Mouse (Mus musculus): ENCODE measurements around the gene Suds3.

Suds3 gene

DNA sequence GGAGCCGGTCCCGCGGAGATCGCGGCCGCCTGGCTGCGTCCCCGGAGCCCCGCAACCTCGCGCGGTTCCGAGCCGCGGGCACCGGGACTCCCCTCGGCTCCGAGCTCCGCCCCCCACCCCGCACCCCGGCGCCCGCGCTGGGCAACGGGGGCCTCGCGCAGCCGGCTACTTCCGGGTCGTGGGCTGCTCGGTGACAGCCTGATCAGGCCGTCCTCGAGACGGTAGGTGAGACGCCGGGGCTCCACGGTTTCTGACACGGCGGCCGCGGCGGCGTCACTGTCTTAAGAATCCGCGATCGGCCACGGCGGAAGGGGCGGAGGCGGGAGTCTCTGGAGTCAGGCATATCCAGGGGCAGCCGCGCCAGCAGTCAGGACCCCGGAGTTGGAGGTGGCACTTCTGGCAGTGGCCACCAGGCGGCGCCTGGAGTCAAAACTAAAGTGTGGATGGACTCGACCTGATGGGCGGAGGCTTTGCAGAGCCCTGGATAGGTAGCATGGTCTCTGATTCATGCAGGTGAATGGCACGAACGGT is at the start of gene Suds3:
Gene Suds3, minus strand, starts transcription at position 278 of the 531 bp plus-strand sequence.
- DNase-seq (ENCODE audit: extremely low read depth, low read depth) = no peak

DNA sequence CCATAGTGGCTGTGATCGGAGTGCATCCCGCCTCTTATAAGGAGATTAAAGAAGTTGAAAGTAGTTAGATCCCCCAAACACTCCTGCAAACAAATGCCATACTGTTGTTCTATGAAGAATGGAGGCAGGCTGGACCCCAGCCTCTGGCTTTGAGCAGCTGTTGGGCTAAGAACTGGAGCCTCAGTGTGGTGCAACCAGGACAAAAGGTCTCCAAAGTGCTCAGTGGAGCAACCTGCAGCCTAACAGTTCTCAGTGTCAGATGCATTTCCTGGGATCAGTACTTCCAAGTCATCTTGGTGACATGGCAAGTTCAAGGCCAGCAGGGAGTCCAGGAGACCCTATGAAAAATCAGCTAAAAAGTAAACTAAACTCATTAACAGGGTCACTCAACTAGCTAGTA is 49.0 kb upstream of the Suds3 start:
- no peak for DNase-seq (ENCODE audit: extremely low read depth, low read depth)

DNA sequence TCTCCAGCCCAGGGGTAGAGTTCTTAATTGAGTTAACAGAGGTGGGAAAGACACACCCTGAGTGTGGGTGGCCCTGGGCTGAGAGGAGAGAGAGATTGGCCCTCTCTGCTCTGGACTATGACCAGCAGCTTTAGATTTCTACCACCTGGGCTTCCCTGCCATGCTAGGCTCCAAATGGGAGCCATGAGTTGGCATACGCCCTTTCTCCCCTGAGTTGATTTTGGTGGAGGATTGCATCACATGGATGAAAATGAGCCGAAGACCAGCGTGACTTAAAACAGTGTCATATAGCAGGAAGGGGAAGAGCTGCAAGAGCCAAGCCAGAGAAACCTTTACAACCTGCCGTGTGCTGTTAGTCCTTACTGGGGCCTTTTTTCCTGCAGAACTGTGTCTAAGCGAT is 48.6 kb upstream of the Suds3 start:
- no peak for DNase-seq (ENCODE audit: extremely low read depth, low read depth)

DNA sequence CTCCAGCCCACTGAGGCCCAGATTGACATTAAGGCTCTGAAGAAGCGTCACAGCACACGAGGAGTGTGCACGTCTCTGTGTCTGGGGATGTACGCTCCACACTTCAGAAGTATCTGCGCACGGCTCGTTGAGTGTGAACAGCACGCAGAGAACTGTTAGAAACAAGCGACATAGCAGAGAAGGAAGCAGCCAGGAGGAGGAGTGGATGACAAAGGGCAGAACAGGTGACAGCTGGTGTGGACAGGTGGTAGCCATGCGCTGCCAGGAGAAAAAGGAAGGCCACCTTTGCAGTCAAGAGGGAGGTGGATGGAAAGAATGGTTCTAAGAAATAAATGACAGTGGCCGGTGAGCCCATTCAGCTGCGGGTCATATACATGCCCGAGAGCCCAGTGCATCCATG is 47.9 kb upstream of the Suds3 start:
- no peak for DNase-seq (ENCODE audit: extremely low read depth, low read depth)

DNA sequence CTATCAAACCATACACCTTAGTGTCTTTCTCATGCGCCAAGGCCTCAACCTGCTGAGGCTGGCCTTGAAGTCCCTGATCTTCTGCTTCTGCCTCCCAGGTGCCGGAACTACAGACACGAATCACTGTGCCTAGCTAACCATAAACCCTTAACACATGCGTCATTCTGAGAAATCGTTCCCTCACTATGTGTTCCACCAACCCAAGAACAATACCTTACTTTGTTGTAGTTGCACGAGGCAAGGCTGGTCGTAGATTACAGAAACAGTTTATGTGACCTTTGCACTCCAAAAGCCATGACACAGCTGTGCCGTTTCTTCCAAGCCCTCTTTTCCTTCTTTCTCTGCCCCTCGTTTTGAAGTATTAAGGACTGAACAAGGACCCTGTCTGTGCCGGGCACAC is 44.6 kb upstream of the Suds3 start:
- DNase-seq (ENCODE audit: extremely low read depth, low read depth) = no peak

DNA sequence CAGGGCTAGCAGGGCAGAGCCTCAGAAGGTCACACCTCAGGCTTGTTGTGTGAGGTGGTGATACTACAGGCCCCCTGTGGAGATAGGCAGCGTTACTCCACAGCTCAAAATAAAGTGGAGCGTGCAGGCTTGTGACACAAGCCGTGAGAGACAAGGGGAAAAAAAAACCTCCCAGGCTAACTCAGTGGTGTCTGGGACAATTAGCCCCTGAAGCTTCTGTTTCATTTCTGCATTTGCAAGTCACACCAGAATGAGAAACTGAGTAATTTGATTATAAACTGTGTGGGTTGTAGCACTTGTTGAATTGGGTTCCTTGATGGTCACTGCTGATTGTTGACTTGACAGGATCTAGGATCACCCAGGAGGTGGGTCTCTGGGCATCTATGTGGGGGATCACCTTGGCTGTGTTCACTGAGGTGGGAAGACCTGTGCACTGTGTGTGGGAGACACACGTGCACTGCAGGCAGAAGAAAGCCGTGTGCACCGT is 43.9 kb upstream of the Suds3 start:
- DNase-seq (ENCODE audit: extremely low read depth, low read depth) = no peak

DNA sequence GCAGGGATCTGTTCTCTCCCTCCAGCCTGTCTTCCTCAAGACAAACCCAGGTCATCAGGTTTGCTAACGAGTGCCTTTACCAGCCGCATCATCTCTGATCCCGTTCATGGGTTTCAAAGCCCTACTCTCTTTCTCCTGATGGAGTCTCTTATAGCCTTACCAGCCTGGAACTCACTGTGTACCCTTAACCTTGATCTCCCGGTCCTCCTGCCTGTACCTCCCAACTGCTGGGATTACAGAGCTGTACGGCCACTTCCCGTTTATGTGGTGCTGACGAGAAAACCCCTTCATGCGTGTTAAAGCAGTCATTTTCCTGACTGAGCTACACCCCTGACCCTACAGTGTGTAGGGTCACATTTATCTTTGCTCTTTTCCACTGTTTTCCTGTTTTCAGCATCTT is 43.4 kb upstream of the Suds3 start:
- no peak for DNase-seq (ENCODE audit: extremely low read depth, low read depth)

DNA sequence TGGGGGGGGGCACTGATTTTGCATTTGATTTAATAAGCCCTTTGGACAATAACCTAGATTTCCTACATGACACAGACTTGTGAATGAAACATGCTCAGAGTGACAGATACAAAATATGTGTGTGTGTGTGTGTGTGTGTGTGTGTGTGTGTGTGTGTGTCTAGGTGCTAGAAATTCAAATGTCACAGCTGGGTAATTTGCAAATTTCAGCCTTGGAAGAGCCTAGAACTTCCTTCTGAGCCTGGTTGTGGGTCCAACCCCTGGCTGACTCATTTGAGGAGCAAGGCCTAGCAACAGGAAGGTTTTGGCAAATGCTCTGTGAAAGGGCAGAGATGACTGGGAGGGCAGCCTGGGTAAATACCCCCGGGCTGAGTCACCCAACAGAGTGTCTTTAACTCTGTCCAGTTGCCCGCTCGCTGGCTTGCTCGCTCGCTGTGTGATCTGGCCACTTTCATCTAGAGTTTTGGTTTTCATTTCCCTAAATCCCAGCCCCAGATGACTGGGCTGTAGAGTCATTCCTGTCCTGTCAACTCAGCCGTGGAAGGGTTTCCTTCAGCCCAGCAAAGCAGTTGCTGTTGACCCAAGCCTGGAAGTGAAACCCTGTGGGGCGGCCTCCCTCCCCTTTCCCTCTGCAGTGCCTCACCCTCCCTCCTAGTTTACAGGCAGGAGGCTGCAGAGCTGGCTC is 42.6 kb upstream of the Suds3 start:
- no peak for DNase-seq (ENCODE audit: extremely low read depth, low read depth)

DNA sequence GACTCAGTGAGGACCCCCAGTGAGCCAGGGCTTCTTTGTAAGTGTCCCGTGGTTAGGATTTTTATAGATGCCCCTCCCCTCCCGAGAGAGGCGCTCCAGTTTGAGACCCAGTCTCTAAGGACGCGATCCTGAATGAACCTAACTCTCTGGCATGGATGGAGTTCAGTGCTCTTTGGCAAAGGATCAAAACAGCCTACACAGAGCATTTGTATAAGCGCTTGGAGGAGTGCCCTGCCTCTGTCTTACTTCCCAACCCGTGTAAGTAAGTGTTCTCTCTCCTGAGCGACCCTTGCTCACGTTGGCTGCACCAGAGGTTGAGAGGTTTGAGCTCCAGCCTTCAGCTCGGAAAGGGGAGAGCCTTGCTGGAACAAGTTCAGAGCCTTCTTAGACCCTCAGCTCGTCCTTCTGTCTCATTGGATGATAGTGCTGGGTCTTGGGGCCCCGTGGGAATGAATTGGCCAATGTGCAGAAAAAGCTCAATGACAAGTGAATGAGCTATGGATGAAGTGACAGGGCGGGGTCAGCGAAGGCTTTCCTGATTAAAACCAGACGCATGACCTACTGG is 37.7 kb upstream of the Suds3 start:
- DNase-seq (ENCODE audit: extremely low read depth, low read depth) = no peak

DNA sequence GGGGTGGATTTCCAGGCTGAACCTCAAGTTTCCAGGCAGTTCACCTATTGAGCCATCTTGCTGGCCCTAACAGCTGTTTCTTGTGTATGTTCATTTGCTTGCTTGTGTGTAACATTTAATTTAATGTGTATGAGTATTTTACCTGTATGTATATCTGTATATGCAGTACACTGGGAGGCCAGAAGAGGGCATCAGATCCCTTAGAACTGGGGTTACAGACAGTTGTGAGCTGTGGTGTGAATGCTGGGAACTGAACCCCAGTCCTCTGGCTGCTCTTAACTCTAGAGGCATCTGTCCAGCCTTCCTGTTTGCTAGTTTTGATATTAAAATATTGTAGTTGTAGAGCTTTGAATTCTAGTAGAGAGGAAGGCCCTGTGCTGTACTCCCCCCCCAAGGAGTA is 37.0 kb upstream of the Suds3 start:
- no peak for DNase-seq (ENCODE audit: extremely low read depth, low read depth)

DNA sequence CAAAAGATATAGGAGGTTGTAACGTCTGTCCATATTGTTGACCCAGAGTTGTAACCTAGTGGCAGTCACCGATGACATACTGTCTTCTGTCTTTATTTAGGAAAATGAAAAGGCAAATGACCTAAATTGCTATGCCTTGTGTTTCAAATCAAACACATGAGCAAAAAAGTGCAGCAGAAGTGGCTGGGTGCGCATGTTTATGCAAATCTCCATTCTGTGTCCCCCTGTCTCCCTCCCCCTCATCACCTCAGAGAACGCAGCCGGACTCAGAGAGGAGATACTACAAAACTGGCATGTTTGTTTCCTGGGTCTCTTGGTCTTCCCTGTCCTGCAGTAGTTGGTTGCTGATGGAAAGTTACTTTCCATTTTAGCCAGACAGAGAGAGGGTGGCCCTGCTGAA is 34.2 kb upstream of the Suds3 start:
- DNase-seq (ENCODE audit: extremely low read depth, low read depth) = no peak

DNA sequence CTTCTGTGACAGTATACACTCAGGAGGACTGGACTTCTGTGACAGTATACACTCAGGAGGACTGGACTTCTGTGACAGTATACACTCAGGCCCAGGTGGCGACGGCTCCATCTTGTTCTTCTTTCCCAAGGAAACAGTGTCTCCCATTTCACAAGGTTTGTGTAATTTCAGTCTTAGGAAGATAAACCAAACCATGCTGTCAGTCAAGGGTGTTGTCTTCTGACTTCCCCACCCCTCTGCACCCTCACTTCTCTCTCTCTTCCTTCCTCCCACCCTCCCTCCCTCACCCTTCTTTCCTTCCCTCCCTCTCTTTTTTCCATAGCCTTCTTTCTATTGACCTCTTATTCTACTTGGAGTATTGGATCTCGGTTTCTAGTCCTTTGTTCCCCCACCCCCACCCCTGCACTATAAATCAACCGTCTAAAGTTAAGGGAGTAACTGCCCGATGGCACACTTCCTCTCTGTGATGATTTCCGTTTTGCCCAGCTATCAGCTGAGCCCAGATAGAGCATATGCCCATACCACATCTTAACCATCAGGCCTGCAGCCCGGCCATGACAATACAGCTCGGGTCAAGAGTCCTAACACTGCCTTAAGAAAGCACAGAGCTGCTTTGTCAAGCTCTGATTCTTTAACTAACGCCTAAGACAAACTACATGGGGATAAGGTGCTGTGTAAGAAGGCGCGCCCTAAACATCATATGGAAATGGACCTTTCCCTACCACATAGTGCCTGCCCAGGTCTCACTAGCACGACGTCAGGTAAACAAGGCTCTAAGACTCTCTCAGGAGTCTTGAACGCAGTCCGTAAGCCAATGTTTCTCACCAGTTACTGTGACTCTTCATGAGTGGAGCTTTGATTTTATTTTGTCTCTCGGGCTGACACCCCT is 33.4 kb upstream of the Suds3 start:
- DNase-seq (ENCODE audit: extremely low read depth, low read depth) = peak; percentile 60

DNA sequence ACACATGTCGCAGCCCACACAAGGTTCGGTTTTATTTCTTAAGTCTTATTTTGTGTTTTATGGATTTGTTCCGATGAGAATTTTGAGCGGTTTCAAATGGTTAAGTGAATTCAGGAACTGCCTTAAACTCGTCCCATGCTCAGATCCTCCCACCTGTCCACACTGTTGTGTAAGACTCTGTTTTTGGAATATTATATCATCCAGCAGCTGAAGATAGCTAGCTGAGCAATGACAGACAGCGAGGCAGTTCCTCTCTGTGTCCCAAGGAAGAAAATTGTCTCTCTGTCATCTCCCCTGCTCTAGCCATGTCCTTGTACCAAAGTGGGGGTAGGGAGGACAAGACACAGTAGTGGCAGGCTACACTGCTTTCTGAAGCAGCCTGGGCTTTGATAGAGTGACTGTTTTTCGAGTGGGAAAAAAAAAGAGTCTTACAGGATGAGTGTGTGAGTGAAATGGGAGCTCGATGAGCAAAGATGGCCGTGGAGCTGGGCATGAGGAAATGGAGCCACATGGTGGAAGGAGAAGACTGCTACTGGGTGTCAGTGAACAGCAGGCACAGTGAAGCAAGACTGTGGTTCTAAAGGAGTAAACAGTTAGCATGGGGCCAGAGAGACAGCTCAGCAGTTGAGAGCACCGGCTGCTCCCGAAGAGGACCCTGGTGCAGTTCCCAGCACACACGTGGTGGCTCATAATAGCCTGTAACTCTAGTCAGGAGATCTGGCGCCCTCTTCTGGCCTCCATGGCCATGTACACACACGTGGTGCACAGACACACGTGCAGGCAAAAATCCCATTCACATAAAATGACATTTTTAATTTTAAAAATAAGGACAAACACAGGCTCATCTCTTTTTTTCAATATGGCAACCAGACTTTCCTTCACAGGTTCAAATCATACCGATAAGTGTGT is 31.5 kb upstream of the Suds3 start:
- no peak for DNase-seq (ENCODE audit: extremely low read depth, low read depth)

DNA sequence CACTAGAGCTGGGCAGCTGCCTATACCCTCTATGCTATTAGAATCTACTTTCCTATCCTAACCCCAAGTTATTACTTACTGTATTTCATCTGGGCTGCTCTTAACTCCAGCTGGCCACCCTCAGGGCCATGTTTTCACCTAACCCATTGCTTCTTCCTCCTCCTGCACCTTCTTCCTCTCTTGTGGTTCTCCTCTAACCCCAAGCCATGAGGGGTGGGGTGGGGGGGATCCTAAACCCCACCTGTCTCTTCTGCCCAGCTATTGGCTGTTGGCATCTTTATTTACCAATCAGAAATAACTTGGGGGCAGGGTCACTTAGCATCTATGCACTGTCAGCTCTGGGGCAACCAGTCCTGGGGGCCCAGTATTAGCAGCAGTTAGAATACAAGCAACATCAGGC is 30.3 kb upstream of the Suds3 start:
- DNase-seq (ENCODE audit: extremely low read depth, low read depth) = no peak

DNA sequence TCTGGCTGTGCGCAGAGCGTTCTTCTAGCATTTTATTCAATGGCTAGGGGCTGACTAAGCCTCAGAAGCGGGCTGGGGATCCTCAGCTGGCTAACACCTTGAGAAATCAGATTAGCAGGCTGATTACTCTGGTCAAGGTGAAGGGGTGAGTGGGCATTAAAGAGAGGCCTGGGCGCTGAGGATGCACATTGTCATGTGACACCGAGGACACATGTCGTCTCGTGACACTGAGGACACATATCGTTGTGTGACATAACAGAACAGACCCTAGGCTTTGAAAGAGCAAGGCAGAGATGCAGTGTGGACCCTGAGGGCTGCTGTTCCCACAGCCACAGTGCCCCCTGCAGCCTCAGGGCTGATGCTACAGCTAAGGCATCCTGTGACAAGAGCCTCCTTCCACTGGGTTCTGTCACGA is 27.8 kb upstream of the Suds3 start:
- no peak for DNase-seq (ENCODE audit: extremely low read depth, low read depth)

DNA sequence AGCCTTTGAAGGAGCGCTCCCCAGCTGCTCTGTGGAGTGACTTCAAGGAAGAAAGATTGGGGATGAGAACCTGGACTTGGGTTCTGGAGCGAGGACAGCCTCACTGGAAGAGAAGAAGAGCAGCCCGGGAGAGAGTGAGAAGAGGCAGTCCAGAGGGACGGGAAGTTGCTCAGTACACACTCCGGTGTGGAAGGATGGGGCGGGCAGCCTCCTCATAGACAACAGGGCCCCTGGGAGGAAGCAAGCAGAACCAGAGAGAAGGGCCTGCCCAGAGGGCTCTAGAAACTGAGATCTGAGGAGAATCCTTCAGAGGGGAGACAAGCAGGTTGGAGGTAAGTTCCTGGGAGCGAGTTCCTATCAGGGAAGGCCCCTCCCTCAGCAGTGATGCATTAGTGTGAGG is 24.5 kb upstream of the Suds3 start:
- no peak for DNase-seq (ENCODE audit: extremely low read depth, low read depth)

DNA sequence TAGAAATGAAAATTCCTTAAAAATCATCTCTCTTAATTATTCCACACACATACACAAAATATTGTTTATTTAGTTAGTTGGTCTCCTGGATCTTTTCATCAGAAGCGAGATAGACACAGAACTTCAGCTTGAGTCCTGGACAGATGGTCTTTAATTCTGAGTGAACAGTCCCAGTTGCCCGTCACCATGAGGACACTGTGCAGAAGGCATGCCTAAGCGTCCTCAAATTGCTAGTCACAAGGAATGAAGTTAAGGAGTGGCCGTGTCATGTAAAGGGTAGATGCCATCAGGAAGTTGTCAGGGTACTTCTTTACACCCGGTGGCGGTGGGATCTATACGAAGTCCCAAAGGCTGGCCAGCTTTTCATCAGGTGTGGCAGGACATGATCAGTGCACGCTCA is 23.9 kb upstream of the Suds3 start:
- no peak for DNase-seq (ENCODE audit: extremely low read depth, low read depth)

DNA sequence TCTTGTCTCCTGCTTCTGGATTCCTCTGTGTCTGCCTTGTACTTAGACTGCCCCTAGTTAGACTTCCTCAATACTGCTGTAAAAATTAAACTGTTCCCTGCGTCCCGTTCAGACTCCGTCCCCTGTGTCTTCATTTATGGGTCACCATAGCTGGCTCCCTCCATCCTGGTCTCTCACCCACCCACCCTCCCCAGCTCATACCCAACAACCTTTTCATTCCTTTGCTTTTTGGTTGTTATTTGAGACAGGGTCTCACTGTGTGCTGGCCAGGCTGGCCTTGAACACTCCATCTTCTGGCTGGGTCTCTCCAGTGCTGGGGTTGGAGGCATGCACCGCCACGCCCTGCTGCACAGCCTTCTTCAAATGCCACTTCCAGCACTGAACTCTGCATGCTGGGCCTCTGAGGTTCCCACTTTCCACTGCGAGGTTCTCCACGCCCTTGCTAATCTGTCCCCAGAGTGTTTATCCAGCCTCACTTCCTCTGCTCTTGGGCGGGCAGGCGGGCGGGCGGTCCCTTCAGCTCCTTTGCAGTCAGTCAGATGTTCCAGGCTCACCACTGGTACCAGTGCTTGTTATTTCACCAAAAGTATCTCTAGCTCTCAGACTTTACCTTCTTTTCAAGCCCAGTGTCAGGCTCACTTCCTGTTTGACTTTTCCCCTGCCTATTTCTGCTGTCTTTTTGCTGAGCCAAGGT is 22.5 kb upstream of the Suds3 start:
- peak; percentile 92 for DNase-seq (ENCODE audit: extremely low read depth, low read depth)

DNA sequence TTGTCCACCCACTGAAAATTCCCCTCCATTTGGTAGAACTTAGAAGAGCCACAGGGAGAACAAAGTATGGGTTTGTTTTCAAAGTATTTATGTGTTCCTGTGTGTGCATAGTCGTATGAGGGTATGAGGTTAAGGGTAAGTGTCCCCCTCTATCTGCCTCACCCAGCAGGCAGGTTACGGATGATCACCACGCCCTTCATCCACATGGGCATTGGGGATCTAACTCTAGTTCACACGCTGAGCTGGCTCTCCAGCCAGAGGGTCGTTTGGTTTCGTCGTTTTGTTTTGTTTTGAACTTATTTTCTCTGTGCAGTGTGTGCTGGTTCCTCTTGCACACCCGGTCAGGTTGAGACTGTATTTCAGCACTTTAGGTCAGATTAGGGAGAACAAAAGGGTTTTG is 21.7 kb upstream of the Suds3 start:
- DNase-seq (ENCODE audit: extremely low read depth, low read depth) = no peak

DNA sequence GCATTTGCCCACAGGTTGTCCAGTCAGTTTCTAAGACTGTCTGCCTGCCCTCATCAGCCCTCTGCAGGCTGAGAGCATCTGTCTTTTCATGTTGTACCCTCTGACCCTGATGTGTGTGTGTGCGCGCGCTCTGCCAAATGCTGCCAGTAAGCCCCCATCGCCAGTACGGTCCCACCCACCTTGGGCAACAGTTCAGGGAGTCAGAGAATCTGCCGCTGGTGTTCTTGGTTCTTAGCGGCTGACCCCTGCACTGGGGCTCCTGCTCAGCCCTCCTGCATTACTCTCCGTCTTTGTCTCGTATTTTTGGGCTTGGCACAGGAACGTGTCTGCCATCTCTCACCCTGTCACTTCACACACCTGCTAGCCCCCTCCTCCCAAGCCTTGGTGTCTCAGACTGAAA is 21.1 kb upstream of the Suds3 start:
- no peak for DNase-seq (ENCODE audit: extremely low read depth, low read depth)

DNA sequence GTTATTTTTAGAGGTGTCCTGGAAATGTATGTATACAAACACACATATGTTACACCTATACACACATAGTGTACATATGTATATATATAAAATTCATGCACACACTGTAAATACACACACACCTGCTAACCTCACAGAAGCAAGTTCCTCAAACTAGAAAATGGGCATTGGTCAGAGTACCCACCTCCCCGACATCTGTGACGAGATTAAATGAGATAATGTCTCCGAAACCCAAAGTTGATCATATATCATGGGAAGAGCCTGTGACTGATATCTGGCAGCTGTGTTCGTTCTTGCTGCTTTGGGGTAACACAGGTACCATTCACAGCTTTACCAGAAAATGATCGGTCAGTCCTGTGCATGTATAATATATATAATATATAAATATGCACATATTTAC is 20.7 kb upstream of the Suds3 start:
- DNase-seq (ENCODE audit: extremely low read depth, low read depth) = no peak

Data from MEL-GATA-1-ER (cell line).